Mouse (Mus musculus) hindbrain, embryonic 11.5 days (tissue): ENCODE results near the gene Dlst. TPM values are rescaled to one million over a fixed set of nuclear protein-coding genes. Genes with fewer than 3 reads are reported as not detected.
"Not testable (repeated sequence)": the region's sequence is repeated elsewhere in the genome, so short reads cannot be mapped to it uniquely, and the experiment has no call there.

Source experiments
- ATAC-seq: fragments of 200-750 bp; cut with Nextera tagmentation; 2 replicates; pipeline ENCODE4 v1.8.0; 2017; ENCODE audit warnings: mild to moderate bottlenecking, moderate TSS enrichment, moderate library complexity; ENCODE audit not compliant: low FRiP score
- DNase-seq: peaks from one replicate; pipeline ENCODE4 v3.0.0-alpha.2; 2015; ENCODE audit warnings: low spot score
- H3K27ac ChIP-seq: fragments of 300-500 bp; sonication (generic); 2 replicates; pipeline ENCODE4 v1.5.1; 2014; ENCODE audit warnings: mild to moderate bottlenecking, low read depth, low read length
- H3K27me3 ChIP-seq: fragments of 300-500 bp; sonication (generic); 2 replicates; pipeline ENCODE4 v1.6.1; 2014; ENCODE audit warnings: mild to moderate bottlenecking, low read length, moderate library complexity, mixed read lengths; ENCODE audit not compliant: control insufficient read depth, insufficient read depth
- H3K36me3 ChIP-seq: fragments of 300-500 bp; sonication (generic); 2 replicates; pipeline ENCODE4 v1.6.1; 2014; ENCODE audit warnings: mild to moderate bottlenecking, low read length, moderate library complexity, mixed read lengths; ENCODE audit not compliant: control insufficient read depth, insufficient read depth
- H3K4me1 ChIP-seq: fragments of 300-500 bp; sonication (generic); replicated peaks from 2 replicates; pipeline ENCODE4 v1.6.1; 2014; ENCODE audit warnings: low read length, mixed read lengths; ENCODE audit not compliant: control insufficient read depth, insufficient read depth
- H3K4me2 ChIP-seq: fragments of 300-500 bp; sonication (generic); replicated peaks from 2 replicates; pipeline ENCODE4 v1.6.1; 2014; ENCODE audit warnings: mild to moderate bottlenecking, low read depth, low read length
- H3K4me3 ChIP-seq: fragments of 300-500 bp; sonication (generic); 2 replicates; pipeline ENCODE4 v1.5.1; 2014; ENCODE audit warnings: low read depth, low read length
- H3K9ac ChIP-seq: fragments of 300-500 bp; sonication (generic); 2 replicates; pipeline ENCODE4 v1.6.1; 2014; ENCODE audit warnings: low read depth, low read length
- H3K9me3 ChIP-seq: fragments of 300-500 bp; sonication (generic); 2 replicates; pipeline ENCODE4 v1.6.1; 2016; ENCODE audit warnings: low read length; ENCODE audit not compliant: control insufficient read depth
- WGBS: fragments of 180-500 bp; shearing (Covaris S2); extraction: QIAGEN DNeasy Blood & Tissue Kit; methylation state at CpG from one replicate; pipeline ENCODE4 v1.1.7; 2014; 5-methylcytosine and 5-hydroxymethylcytosine counted together
- polyA plus RNA-seq: library from polyadenylated mRNA; unstranded; fragments of >200 nt; fragmentation: Nextera tagmentation; extraction: Ambion mirVana; gene quantifications from 2 replicates; pipeline ENCODE4 v1.2.1, GENCODE M21; 2014

The Dlst gene
- polyA plus RNA-seq, 1 experiment from 2014 or later, result 98.7 TPM

DNA sequence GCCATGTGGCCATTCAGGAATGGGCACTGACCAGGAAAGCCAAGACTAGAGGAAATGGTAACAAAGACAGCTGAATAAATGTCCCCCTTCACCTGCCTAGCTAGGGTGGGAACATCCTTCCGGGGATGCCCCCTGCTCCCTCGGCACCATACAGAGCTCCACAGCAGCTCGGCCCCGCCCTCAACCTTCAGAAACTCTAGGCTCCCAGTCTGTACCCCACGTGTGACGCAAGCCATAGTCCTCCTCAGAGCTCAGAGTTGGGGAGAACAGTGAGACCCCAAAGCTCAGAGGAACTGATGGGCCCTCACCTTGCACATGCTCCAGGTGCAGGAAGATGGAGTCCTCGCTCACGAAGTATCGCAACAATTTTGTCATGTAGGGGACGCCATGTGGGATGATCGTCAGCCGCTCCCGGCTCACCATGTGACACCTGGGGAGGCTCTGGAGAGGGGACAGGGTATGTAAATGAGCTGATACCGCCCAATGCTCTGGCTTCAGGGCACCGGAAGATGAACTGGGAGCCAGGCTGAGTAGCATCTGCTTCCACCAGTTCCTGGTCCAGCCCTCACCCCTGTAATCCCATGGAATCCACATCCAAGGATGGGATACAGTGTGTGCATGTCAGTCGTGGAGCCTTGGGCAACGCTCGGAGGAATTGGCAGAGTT lies 29.5 kb downstream of the Dlst start:
- WGBS, result 46% methylated on average over 18 of the region's 18 CpGs
- Histone ChIP-seq H3K4me3 (no peak overlapping the region), H3K9me3 (no peaks in the 10 kb centered on the region), H3K4me2 (no peak overlapping the region), H3K36me3 (no peaks in the 10 kb centered on the region), H3K27ac (no peak overlapping the region), H3K9ac (no peak overlapping the region), H3K27me3 (no peaks in the 10 kb centered on the region), H3K4me1 (no peaks in the 10 kb centered on the region)
- no peak for ATAC-seq
- no peak for DNase-seq

DNA sequence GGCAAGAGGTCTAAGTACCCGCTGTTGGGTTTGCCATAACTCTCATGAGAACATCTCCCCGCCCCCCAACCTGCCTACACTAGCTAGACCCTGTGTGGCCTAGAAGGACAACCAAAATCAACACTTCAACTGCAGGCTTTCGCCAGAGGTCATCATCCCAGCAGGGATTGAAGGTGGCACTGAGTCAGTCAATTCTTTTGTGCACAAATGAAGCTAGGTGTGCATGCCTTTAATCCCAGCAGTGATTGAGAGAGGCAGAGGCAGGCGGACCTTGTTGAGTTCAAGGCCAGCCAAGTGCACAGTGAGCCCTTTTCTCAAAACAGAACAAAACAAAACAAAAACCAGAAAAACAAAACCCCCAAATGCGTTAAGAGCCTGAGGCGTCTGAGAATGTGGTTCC lies 30.5 kb downstream of the Dlst start:
- Histone ChIP-seq H3K36me3 (no peaks in the 10 kb centered on the region), H3K27me3 (no peaks in the 10 kb centered on the region), H3K9ac (no peak overlapping the region), H3K4me3 (no peak overlapping the region), H3K9me3 (no peaks in the 10 kb centered on the region), H3K27ac (no peak overlapping the region), H3K4me1 (peaks cover 3% of the 10 kb centered on the region; the same call in 1 of the 2 replicates), H3K4me2 (no peak overlapping the region)
- DNase-seq, result no peak
- WGBS, result 83% methylated on average over 6 of the region's 6 CpGs
- ATAC-seq, result no peak

DNA sequence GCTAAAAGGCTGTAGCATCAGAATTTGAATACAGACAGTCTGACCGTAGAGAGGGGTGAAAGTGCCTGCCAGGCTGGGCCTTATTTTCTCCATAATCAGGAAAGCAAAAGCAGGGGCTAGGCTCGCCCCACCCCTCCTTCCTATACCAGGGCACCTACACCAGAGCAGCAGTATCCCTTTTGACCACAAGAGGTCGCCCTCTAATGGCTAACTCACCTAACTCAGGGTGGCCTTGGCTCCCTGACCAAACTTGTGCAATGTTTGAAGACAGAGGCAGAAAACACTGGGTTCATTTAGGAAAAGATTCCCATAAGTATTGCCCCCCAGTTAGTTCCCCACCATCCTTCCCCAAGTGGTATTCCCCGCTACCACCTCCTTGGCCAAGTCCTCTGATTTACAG lies 32.2 kb downstream of the Dlst start:
- 17% methylated on average over 4 of the region's 4 CpGs for WGBS
- Histone ChIP-seq H3K27me3 (no peaks in the 10 kb centered on the region), H3K9ac (no peak overlapping the region), H3K4me2 (no peak overlapping the region), H3K27ac (no peak overlapping the region), H3K4me3 (no peak overlapping the region), H3K36me3 (no peaks in the 10 kb centered on the region), H3K4me1 (peaks cover 4% of the 10 kb centered on the region; the same call in 1 of the 2 replicates), H3K9me3 (no peaks in the 10 kb centered on the region)
- ATAC-seq, result peak; percentile 66; the same call in 1 of the 2 replicates
- DNase-seq, result peak; percentile 91

- not testable (repeated sequence) for H3K9me3 ChIP-seq, DNase-seq, H3K4me3 ChIP-seq, H3K36me3 ChIP-seq, ATAC-seq, H3K4me1 ChIP-seq, H3K4me2 ChIP-seq, H3K9ac ChIP-seq, H3K27me3 ChIP-seq, H3K27ac ChIP-seq
- 67% methylated on average over 2 of the region's 2 CpGs for WGBS
Observed at GRCm38 (mm10) chr12:85144276-85144675, 33.6 kb downstream of the Dlst start.

- 92% methylated on average over 4 of the region's 4 CpGs for WGBS
- DNase-seq, result no peak
- no peaks in the 10 kb centered on the region for H3K27me3 ChIP-seq
- no peaks in the 10 kb centered on the region for H3K36me3 ChIP-seq
- no peak overlapping the region for H3K9ac ChIP-seq
- ATAC-seq, result no peak
- no peaks in the 10 kb centered on the region for H3K9me3 ChIP-seq
- H3K4me2 ChIP-seq, result no peak overlapping the region
- peaks cover 4% of the 10 kb centered on the region; the same call in 1 of the 2 replicates for H3K4me1 ChIP-seq
- no peak overlapping the region for H3K27ac ChIP-seq
- H3K4me3 ChIP-seq, result no peak overlapping the region
Observed at GRCm38 (mm10) chr12:85144821-85145220, 34.2 kb downstream of the Dlst start.

DNA sequence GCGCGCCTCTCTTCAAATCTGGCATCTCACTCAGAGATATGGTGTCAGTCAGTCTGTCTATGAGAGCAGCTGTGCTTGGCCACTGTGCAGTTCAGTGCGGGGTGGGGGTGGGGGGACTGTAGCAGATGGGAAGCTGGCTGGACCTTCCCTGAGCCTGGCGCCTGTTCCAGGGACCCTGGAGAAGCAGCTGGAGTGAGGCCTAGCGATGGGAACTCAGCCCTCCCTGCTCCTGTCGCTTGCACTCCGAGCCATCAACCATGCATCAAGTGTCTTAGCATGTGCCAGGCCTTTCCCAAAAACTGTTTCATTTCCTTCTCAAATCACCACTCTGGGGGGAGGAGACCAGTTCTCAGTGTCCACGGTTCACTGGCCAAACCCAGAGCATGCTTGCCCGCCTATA lies 35.0 kb downstream of the Dlst start:
- H3K4me1 ChIP-seq, result peaks cover 4% of the 10 kb centered on the region
- no peak overlapping the region for H3K27ac ChIP-seq
- no peak overlapping the region for H3K4me2 ChIP-seq
- H3K4me3 ChIP-seq, result no peak overlapping the region
- DNase-seq (no peak), ATAC-seq (no peak)
- no peaks in the 10 kb centered on the region for H3K36me3 ChIP-seq
- no peaks in the 10 kb centered on the region for H3K9me3 ChIP-seq
- peaks cover 2% of the 10 kb centered on the region; the same call in 1 of the 2 replicates for H3K27me3 ChIP-seq
- 65% methylated on average over 9 of the region's 9 CpGs for WGBS
- no peak overlapping the region for H3K9ac ChIP-seq

DNA sequence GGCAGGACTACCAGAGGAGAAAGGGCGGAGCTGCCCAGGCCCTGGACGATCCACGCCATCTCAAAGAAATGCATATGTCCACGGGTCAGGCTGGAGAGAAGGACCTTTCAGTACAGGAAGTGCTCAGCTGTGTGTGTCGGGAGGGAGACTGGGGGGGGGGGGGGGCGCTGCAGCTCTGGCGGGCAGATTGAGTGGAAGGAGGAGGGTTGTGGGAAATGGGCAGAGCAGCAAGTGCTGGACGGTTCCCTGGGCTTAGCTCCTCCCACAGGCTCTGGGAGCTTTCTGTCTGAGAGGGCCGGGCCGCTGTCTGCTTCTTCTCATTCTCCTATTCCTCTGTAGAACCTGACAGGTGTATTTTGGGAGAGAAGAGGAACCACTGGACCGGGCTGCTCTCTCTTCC lies 35.7 kb downstream of the Dlst start:
- Histone ChIP-seq H3K9ac (no peak overlapping the region), H3K27me3 (peaks cover 5% of the 10 kb centered on the region; the same call in 1 of the 2 replicates), H3K4me3 (no peak overlapping the region), H3K4me1 (peaks cover 4% of the 10 kb centered on the region), H3K36me3 (no peaks in the 10 kb centered on the region), H3K4me2 (no peak overlapping the region), H3K27ac (no peak overlapping the region), H3K9me3 (no peaks in the 10 kb centered on the region)
- no peak for ATAC-seq
- no peak for DNase-seq
- WGBS, result 29% methylated on average over 9 of the region's 11 CpGs

- no peak overlapping the region for H3K4me2 ChIP-seq
- WGBS, result 82% methylated on average over 9 of the region's 9 CpGs
- H3K9me3 ChIP-seq, result no peaks in the 10 kb centered on the region
- ATAC-seq (no peak), DNase-seq (no peak)
- H3K27ac ChIP-seq, result no peak overlapping the region
- peaks cover 5% of the 10 kb centered on the region; the same call in 1 of the 2 replicates for H3K27me3 ChIP-seq
- H3K4me3 ChIP-seq, result no peak overlapping the region
- H3K36me3 ChIP-seq, result no peaks in the 10 kb centered on the region
- peaks cover 4% of the 10 kb centered on the region for H3K4me1 ChIP-seq
- no peak overlapping the region for H3K9ac ChIP-seq
Observed at GRCm38 (mm10) chr12:85146881-85147280, 36.2 kb downstream of the Dlst start.

- WGBS, result 10% methylated on average over 20 of the region's 20 CpGs
- Histone ChIP-seq H3K4me2 (peak overlapping the region; percentile 57), H3K4me1 (peaks cover 4% of the 10 kb centered on the region), H3K9me3 (no peaks in the 10 kb centered on the region), H3K4me3 (peak overlapping the region; percentile 35), H3K27me3 (peaks cover 5% of the 10 kb centered on the region; the same call in 1 of the 2 replicates), H3K36me3 (no peaks in the 10 kb centered on the region), H3K9ac (peak overlapping the region; percentile 34), H3K27ac (no peak overlapping the region)
- ATAC-seq (peak; percentile 44), DNase-seq (no peak)
Observed at GRCm38 (mm10) chr12:85150321-85151001, 39.8 kb downstream of the Dlst start.
